Mouse (Mus musculus) testis, adult 2 months (tissue): ENCODE results near the gene Gm45140.

ENCODE experiments used
- CTCF ChIP-seq: fragments of 200-500 bp; IDR thresholded peaks from 2 replicates; pipeline ENCODE4 v1.5.1; 2012; ENCODE audit warnings: low read depth, mild to moderate bottlenecking, inconsistent platforms, low read length, moderate library complexity; ENCODE audit not compliant: control insufficient read depth, insufficient read depth, insufficient replicate concordance
- POLR2A ChIP-seq: fragments of 200-500 bp; IDR thresholded peaks from 2 replicates; pipeline ENCODE4 v1.6.1; 2012; ENCODE audit warnings: low read depth, mild to moderate bottlenecking, inconsistent platforms, low read length, moderate library complexity; ENCODE audit not compliant: control insufficient read depth

DNA sequence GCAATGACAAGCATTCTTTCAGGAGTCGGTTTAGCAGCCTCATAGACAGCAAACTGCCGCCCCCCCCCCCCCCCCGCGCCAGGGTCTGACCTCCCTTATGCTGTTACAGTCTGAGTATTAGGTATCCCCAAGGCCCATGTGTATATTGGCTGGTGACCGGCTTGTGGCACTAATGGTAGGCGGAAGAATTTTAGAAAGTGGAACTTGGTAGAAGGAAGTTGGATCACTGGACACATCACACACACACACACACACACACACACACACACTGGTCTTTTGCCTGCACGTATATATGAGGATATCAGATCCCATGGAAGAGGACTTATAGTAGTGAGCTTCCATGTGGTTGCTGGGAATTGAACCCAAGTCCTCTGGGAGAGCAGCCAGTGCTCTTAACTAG, 33.1 kb downstream of the Gm45140 start:
- no peak for TF ChIP-seq CTCF
- no peak for TF ChIP-seq POLR2A
